Mouse (Mus musculus): ENCODE data around the gene Atrnl1. TPM values are rescaled to one million over a fixed set of nuclear protein-coding genes. Genes with fewer than 3 reads are reported as not detected.

Gene Atrnl1
- polyA plus RNA-seq, 1 experiment from 2014 or later: 27.9 TPM

- CTCF ChIA-PET: no interaction called here
- POLR2A ChIA-PET: no interaction called here
- no peak for DNase-seq (ENCODE audit: low read depth, low spot score)
- ATAC-seq: no peak
- in situ Hi-C loops (cut with MboI; ENCODE audit: low pct_unique_long_range_greater_than_20kb): no loop called here
- TF ChIP-seq CTCF (IDR thresholded peaks at IDR 0.05): no peak
- no peaks in the 10 kb centered on the region for H3K27me3 ChIP-seq
Observed at GRCm38 (mm10) chr19:58050986-58051385, 440.2 kb downstream of the Atrnl1 start.

- ATAC-seq (no peak), DNase-seq (ENCODE audit: low read depth, low spot score) (no peak)
- in situ Hi-C loops (cut with MboI; ENCODE audit: low pct_unique_long_range_greater_than_20kb): no loop called here
- no peaks in the 10 kb centered on the region for H3K27me3 ChIP-seq
- TF ChIP-seq CTCF (IDR thresholded peaks at IDR 0.05): no peak
- ChIA-PET POLR2A (no interaction called here), CTCF (no interaction called here)
Observed at GRCm38 (mm10) chr19:58051905-58052304, 441.1 kb downstream of the Atrnl1 start.

GRCm38 (mm10) chr19:58052444-58053135, 441.8 kb downstream of the Atrnl1 start:
- in situ Hi-C loops (cut with MboI; ENCODE audit: low pct_unique_long_range_greater_than_20kb): no loop called here
- CTCF ChIA-PET: no interaction called here
- POLR2A ChIA-PET: no interaction called here
- H3K27me3 ChIP-seq: no peaks in the 10 kb centered on the region
- ATAC-seq (no peak), DNase-seq (ENCODE audit: low read depth, low spot score) (no peak)
- no peak for TF ChIP-seq CTCF (IDR thresholded peaks at IDR 0.05)

GRCm38 (mm10) chr19:58059719-58060118, 448.9 kb downstream of the Atrnl1 start:
- no peaks in the 10 kb centered on the region for H3K27me3 ChIP-seq
- in situ Hi-C loops (cut with MboI; ENCODE audit: low pct_unique_long_range_greater_than_20kb): no loop called here
- POLR2A ChIA-PET: no interaction called here
- ATAC-seq (no peak), DNase-seq (ENCODE audit: low read depth, low spot score) (no peak)
- CTCF ChIA-PET: no interaction called here
- no peak for TF ChIP-seq CTCF (IDR thresholded peaks at IDR 0.05)

- POLR2A ChIA-PET: no interaction called here
- TF ChIP-seq CTCF (IDR thresholded peaks at IDR 0.05): no peak
- no peaks in the 10 kb centered on the region for H3K27me3 ChIP-seq
- ATAC-seq: no peak
- no peak for DNase-seq (ENCODE audit: low read depth, low spot score)
- CTCF ChIA-PET: no interaction called here
- in situ Hi-C loops (cut with MboI; ENCODE audit: low pct_unique_long_range_greater_than_20kb): no loop called here
Observed at GRCm38 (mm10) chr19:58060199-58060853, 449.5 kb downstream of the Atrnl1 start.

GRCm38 (mm10) chr19:58060854-58061358, 450.1 kb downstream of the Atrnl1 start:
- no peak for ATAC-seq

GRCm38 (mm10) chr19:58061933-58062332, 451.1 kb downstream of the Atrnl1 start:
- in situ Hi-C loops (cut with MboI; ENCODE audit: low pct_unique_long_range_greater_than_20kb): no loop called here
- ATAC-seq: no peak
- POLR2A ChIA-PET: no interaction called here
- TF ChIP-seq CTCF (IDR thresholded peaks at IDR 0.05): no peak
- CTCF ChIA-PET: no interaction called here
- no peaks in the 10 kb centered on the region for H3K27me3 ChIP-seq
- no peak for DNase-seq (ENCODE audit: low read depth, low spot score)

More at GRCm38 (mm10) chr19:58060854-58061358, 450.1 kb downstream of the Atrnl1 start:
- no peaks in the 10 kb centered on the region for H3K27me3 ChIP-seq
- DNase-seq (ENCODE audit: low read depth, low spot score): no peak
- POLR2A ChIA-PET: no interaction called here
- CTCF ChIA-PET: no interaction called here
- TF ChIP-seq CTCF (IDR thresholded peaks at IDR 0.05): no peak
- in situ Hi-C loops (cut with MboI; ENCODE audit: low pct_unique_long_range_greater_than_20kb): no loop called here

- DNase-seq (ENCODE audit: low read depth, low spot score) (no peak), ATAC-seq (no peak)
- in situ Hi-C loops (cut with MboI; ENCODE audit: low pct_unique_long_range_greater_than_20kb): no loop called here
Observed at GRCm38 (mm10) chr19:58063541-58063940, 452.7 kb downstream of the Atrnl1 start.

GRCm38 (mm10) chr19:58064116-58065000, 453.5 kb downstream of the Atrnl1 start:
- no peaks in the 10 kb centered on the region for H3K27me3 ChIP-seq
- ATAC-seq (no peak), DNase-seq (ENCODE audit: low read depth, low spot score) (no peak)
- POLR2A ChIA-PET: no interaction called here
- CTCF ChIA-PET: interaction anchor here (1.1 kb wide), 1 partner anchor 9 kb away, joined by 3 read pairs; no protein-coding TSS in a partner anchor
- in situ Hi-C loops (cut with MboI; ENCODE audit: low pct_unique_long_range_greater_than_20kb): no loop called here
- no peak for TF ChIP-seq CTCF (IDR thresholded peaks at IDR 0.05)

More at GRCm38 (mm10) chr19:58063541-58063940, 452.7 kb downstream of the Atrnl1 start:
- CTCF ChIA-PET: no interaction called here
- POLR2A ChIA-PET: no interaction called here
- H3K27me3 ChIP-seq: no peaks in the 10 kb centered on the region
- TF ChIP-seq CTCF (IDR thresholded peaks at IDR 0.05): no peak

- CTCF ChIA-PET: interaction anchor here (1.1 kb wide), 1 partner anchor 10 kb away, joined by 3 read pairs; no protein-coding TSS in a partner anchor
- in situ Hi-C loops (cut with MboI; ENCODE audit: low pct_unique_long_range_greater_than_20kb): no loop called here
- TF ChIP-seq CTCF (IDR thresholded peaks at IDR 0.05): no peak
- H3K27me3 ChIP-seq: no peaks in the 10 kb centered on the region
- no peak for ATAC-seq
- POLR2A ChIA-PET: no interaction called here
- DNase-seq (ENCODE audit: low read depth, low spot score): no peak
Observed at GRCm38 (mm10) chr19:58065001-58065314, 454.1 kb downstream of the Atrnl1 start.

- in situ Hi-C loops (cut with MboI; ENCODE audit: low pct_unique_long_range_greater_than_20kb): no loop called here
- no peaks in the 10 kb centered on the region for H3K27me3 ChIP-seq
- TF ChIP-seq CTCF (IDR thresholded peaks at IDR 0.05): no peak
- POLR2A ChIA-PET: no interaction called here
- ATAC-seq: no peak
- CTCF ChIA-PET: no interaction called here
- DNase-seq (ENCODE audit: low read depth, low spot score): no peak
Observed at GRCm38 (mm10) chr19:58065514-58065913, 454.7 kb downstream of the Atrnl1 start.

Measured in Patski (cell line).